Mouse (Mus musculus) MEL (cell line): ENCODE data around the gene Unc5cl. TPM values are rescaled to one million over a fixed set of nuclear protein-coding genes. Genes with fewer than 3 reads are reported as not detected.
A peak's percentile ranks its signal among the peaks of the same experiment; 100 is the strongest.

Source experiments
- DNase-seq: peaks from one replicate; pipeline ENCODE4 v3.0.0; 2011; ENCODE audit warnings: low read depth, low spot score
- H3K27ac ChIP-seq: 2 replicates; pipeline ENCODE4 v1.5.1; 2012; ENCODE audit warnings: low read depth, mild to moderate bottlenecking, control low read depth, low read length, moderate library complexity; ENCODE audit not compliant: control insufficient read depth
- H3K27me3 ChIP-seq, 2 experiments: fragments of 150-350 bp in 1 of 2; sonication (generic) in 1 of 2; 2 replicates each; pipeline ENCODE4 v1.6.1; 2012; ENCODE audit warnings: low read length in 2 of 2, mild to moderate bottlenecking in 2 of 2, improper control_type of control experiment in 1 of 2, moderate library complexity in 1 of 2; ENCODE audit not compliant: insufficient read depth in 2 of 2, control insufficient read depth in 1 of 2
- H3K36me3 ChIP-seq, 2 experiments: 2 replicates each; pipeline ENCODE4 v1.6.1; 2012 to 2014; ENCODE audit warnings: low read length in 2 of 2, improper control_type of control experiment in 1 of 2, inconsistent platforms in 1 of 2, mild to moderate bottlenecking in 1 of 2; ENCODE audit not compliant: insufficient read depth in 2 of 2, control insufficient read depth in 1 of 2
- H3K4me1 ChIP-seq, 2 experiments: fragments of 150-350 bp in 1 of 2; sonication (generic) in 1 of 2; 2 replicates each; pipeline ENCODE4 v1.6.1; 2012; ENCODE audit warnings: low read length in 2 of 2, improper control_type of control experiment in 1 of 2, mild to moderate bottlenecking in 1 of 2; ENCODE audit not compliant: insufficient read depth in 2 of 2, control insufficient read depth in 1 of 2
- H3K4me3 ChIP-seq, 2 experiments: fragments of 150-350 bp in 1 of 2; sonication (generic) in 1 of 2; 2 replicates each; pipeline ENCODE4 v1.5.1; 2012; ENCODE audit warnings: low read depth in 2 of 2, low read length in 2 of 2, mild to moderate bottlenecking in 2 of 2, moderate library complexity in 2 of 2, control low read depth in 1 of 2, improper control_type of control experiment in 1 of 2; ENCODE audit not compliant: control insufficient read depth in 1 of 2, insufficient read depth in 1 of 2
- H3K79me2 ChIP-seq: 2 replicates; pipeline ENCODE4 v1.6.1; 2012; ENCODE audit warnings: mild to moderate bottlenecking, low read length, moderate library complexity; ENCODE audit not compliant: control insufficient read depth, poor library complexity, insufficient read depth
- H3K9ac ChIP-seq: 2 replicates; pipeline ENCODE4 v1.6.1; 2012; ENCODE audit warnings: low read depth, mild to moderate bottlenecking, control low read depth, low read length, moderate library complexity; ENCODE audit not compliant: control insufficient read depth, poor library complexity, severe bottlenecking
- H3K9me3 ChIP-seq: fragments of 150-350 bp; sonication (generic); replicated peaks from 2 replicates; pipeline ENCODE4 v1.6.1; 2012; ENCODE audit warnings: mild to moderate bottlenecking, low read length, improper control_type of control experiment, moderate library complexity; ENCODE audit not compliant: insufficient read depth
- CHD1 ChIP-seq: IDR thresholded peaks from 2 replicates; pipeline ENCODE4 v1.6.1; 2012; ENCODE audit warnings: low read depth, mild to moderate bottlenecking, inconsistent platforms, low read length, improper control_type of control experiment
- CTCF ChIP-seq, 3 experiments: IDR thresholded peaks in 2 of 3; conservative IDR thresholded peaks in 1 of 3; 2 replicates each; pipeline ENCODE4 v1.5.1; 2011 to 2012; ENCODE audit warnings: low read length in 3 of 3, low read depth in 2 of 3, mild to moderate bottlenecking in 2 of 3, improper control_type of control experiment in 1 of 3, inconsistent platforms in 1 of 3, mixed read lengths in 1 of 3, moderate library complexity in 1 of 3; ENCODE audit not compliant: control insufficient read depth in 1 of 3, insufficient read depth in 1 of 3, poor library complexity in 1 of 3, severe bottlenecking in 1 of 3
- ELF1 ChIP-seq: IDR thresholded peaks from 2 replicates; pipeline ENCODE4 v1.6.1; 2014; ENCODE audit warnings: low read depth, mild to moderate bottlenecking, inconsistent platforms, low read length, improper control_type of control experiment, moderate library complexity
- ETS1 ChIP-seq: IDR thresholded peaks from 2 replicates; pipeline ENCODE4 v1.6.1; 2012; ENCODE audit warnings: low read depth, mild to moderate bottlenecking, inconsistent platforms, low read length, improper control_type of control experiment, moderate library complexity
- GABPA ChIP-seq: IDR thresholded peaks from 2 replicates; pipeline ENCODE4 v1.6.1; 2012; ENCODE audit warnings: low read depth, mild to moderate bottlenecking, inconsistent platforms, low read length, improper control_type of control experiment, moderate library complexity
- GATA1 ChIP-seq: IDR thresholded peaks from 2 replicates; pipeline ENCODE4 v1.6.1; 2011; ENCODE audit warnings: low read depth, low read length, improper control_type of control experiment
- JUND ChIP-seq: IDR thresholded peaks from 2 replicates; pipeline ENCODE4 v1.6.1; 2011; ENCODE audit warnings: low read depth, mild to moderate bottlenecking, improper control_type of control experiment, low read length
- KAT2A ChIP-seq: conservative IDR thresholded peaks from 2 replicates; pipeline ENCODE4 v1.6.1; 2012; ENCODE audit warnings: low read depth, low read length, improper control_type of control experiment, inconsistent platforms
- MAFK ChIP-seq: IDR thresholded peaks from 2 replicates; pipeline ENCODE4 v1.6.1; 2011; ENCODE audit warnings: low read depth, mild to moderate bottlenecking, low read length, improper control_type of control experiment, borderline replicate concordance
- MAX ChIP-seq: IDR thresholded peaks from 2 replicates; pipeline ENCODE4 v1.6.1; 2011; ENCODE audit warnings: low read length, improper control_type of control experiment
- MXI1 ChIP-seq: IDR thresholded peaks from 2 replicates; pipeline ENCODE4 v1.6.1; 2011; ENCODE audit warnings: mild to moderate bottlenecking, low read depth, low read length, improper control_type of control experiment
- MYB ChIP-seq: IDR thresholded peaks from 2 replicates; pipeline ENCODE4 v1.6.1; 2011; ENCODE audit warnings: mild to moderate bottlenecking, low read depth, low read length, improper control_type of control experiment
- POLR2AphosphoS2 ChIP-seq: IDR thresholded peaks from 2 replicates; pipeline ENCODE4 v1.6.1; 2011; ENCODE audit warnings: low read length, improper control_type of control experiment
- RAD21 ChIP-seq: IDR thresholded peaks from 2 replicates; pipeline ENCODE4 v1.6.1; 2011; ENCODE audit warnings: mild to moderate bottlenecking, low read depth, low read length, improper control_type of control experiment
- SMC3 ChIP-seq: IDR thresholded peaks from 2 replicates; pipeline ENCODE4 v1.6.1; 2011; ENCODE audit warnings: low read depth, low read length, improper control_type of control experiment
- TCF12 ChIP-seq: IDR thresholded peaks from 2 replicates; pipeline ENCODE4 v1.6.1; 2014; ENCODE audit warnings: low read depth, mild to moderate bottlenecking, inconsistent platforms, low read length, improper control_type of control experiment, moderate library complexity
- USF2 ChIP-seq, 2 experiments: IDR thresholded peaks; 2 replicates each; pipeline ENCODE4 v1.6.1; 2011 to 2012; ENCODE audit warnings: improper control_type of control experiment in 2 of 2, low read length in 2 of 2, borderline replicate concordance in 1 of 2, inconsistent platforms in 1 of 2, low read depth in 1 of 2, mild to moderate bottlenecking in 1 of 2; ENCODE audit not compliant: insufficient read depth in 1 of 2
- ZC3H11A ChIP-seq: IDR thresholded peaks from 2 replicates; pipeline ENCODE4 v1.6.1; 2012; ENCODE audit warnings: low read depth, mild to moderate bottlenecking, inconsistent platforms, low read length, improper control_type of control experiment
- ZKSCAN1 ChIP-seq: IDR thresholded peaks from 2 replicates; pipeline ENCODE4 v1.6.1; 2012; ENCODE audit warnings: low read depth, mild to moderate bottlenecking, inconsistent platforms, low read length, improper control_type of control experiment, moderate library complexity
- ZMIZ1 ChIP-seq: IDR thresholded peaks from 2 replicates; pipeline ENCODE4 v1.6.1; 2012; ENCODE audit warnings: low read depth, mild to moderate bottlenecking, inconsistent platforms, low read length, improper control_type of control experiment, moderate library complexity
- ZNF384 ChIP-seq: IDR thresholded peaks from 2 replicates; pipeline ENCODE4 v1.6.1; 2012; ENCODE audit warnings: low read depth, mild to moderate bottlenecking, inconsistent platforms, low read length, improper control_type of control experiment
- polyA plus RNA-seq, 2 experiments: library from polyadenylated mRNA; stranded (reverse) in 1 of 2; unstranded in 1 of 2; fragments of >175 nt in 1 of 2; fragments of >200 nt in 1 of 2; gene quantifications; 2 replicates each; pipeline versions ENCODE4 v1.2.1 to v1.2.4; 2012; ENCODE audit warnings: low replicate concordance in 2 of 2, low read depth in 1 of 2; ENCODE audit not compliant: insufficient read length in 2 of 2, insufficient read depth in 1 of 2, missing spikeins in 1 of 2
- total RNA-seq: library from RNA; depleted of rRNA; stranded (reverse); fragments of 300-350 nt; gene quantifications from 2 replicates; pipeline ENCODE4 v1.2.3, GENCODE M21; 2012

Unc5cl gene
- total and polyA plus RNA-seq, 3 experiments: 4.7 to 7.7 TPM; not detected in 1

DNA sequence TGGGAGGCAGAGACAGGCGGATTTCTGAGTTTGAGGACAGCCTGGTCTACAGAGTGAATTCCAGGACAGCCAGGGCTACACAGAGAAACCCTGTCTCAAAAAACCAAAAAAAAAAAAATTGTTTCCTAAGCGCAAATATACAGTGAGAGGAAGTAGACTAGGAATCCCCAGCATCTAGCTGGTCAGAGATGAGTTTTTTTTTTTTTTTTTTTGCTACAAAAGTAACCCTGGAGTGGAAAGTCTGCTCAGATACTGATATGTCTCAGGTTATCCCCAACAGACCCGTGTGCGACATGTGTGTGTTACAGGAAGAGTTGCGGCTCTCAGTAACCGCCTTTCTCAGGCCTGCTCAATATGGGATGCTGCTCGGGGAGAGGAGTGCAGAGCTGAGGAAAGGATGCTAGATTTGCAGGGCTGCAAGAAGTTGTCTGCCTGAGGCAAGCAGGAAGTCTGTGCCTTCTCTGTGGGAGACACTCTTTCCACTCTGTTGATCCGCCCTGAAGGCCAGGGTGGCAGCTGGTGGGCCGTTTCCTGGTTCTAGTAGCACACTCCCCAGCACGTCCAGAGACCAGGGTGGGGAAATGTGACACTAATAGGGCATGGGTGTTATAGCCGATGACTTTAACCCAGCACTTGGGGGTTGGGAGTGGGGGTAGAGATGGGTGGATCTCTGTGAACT lies 26.7 kb upstream of the Unc5cl start:
- TF ChIP-seq ZKSCAN1 (no peak), ZNF384 (peak; percentile 74), JUND (no peak), RAD21 (no peak)
- no peaks in the 10 kb centered on the region for H3K9me3 ChIP-seq
- no peak overlapping the region for H3K4me3 ChIP-seq
- DNase-seq: no peak
- peaks cover 0 to 10% of the 10 kb centered on the region in 2 experiments; a peak in 2 of 4 replicates for H3K36me3 ChIP-seq
- peaks cover 10 to 22% of the 10 kb centered on the region in 2 experiments for H3K4me1 ChIP-seq
- no peak overlapping the region for H3K9ac ChIP-seq
- no peaks in the 10 kb centered on the region for H3K79me2 ChIP-seq
- H3K27me3 ChIP-seq: no peaks in the 10 kb centered on the region
- H3K27ac ChIP-seq: no peak overlapping the region

DNA sequence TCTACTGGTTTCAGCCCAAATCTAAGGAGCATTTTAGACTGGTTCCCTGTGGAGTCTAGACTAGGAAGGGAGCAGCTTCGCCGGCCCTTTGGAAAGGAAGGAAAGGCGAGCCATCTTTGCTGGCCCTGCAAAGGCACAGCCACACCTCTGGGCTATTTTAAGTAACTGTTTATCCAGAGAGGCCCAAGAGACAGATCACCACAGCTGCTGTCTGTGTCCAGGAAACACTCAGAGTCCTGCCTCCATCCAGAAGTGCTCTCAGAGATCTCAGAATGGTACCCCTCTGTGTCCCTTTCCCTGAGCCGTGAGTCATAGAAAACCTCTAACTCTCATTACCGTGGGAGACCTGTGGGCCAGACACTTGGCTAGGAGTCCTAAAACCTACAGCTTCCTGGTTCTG lies 24.3 kb upstream of the Unc5cl start:
- peaks cover 8 to 19% of the 10 kb centered on the region in 2 experiments for H3K4me1 ChIP-seq
- H3K9ac ChIP-seq: no peak overlapping the region
- H3K9me3 ChIP-seq: no peaks in the 10 kb centered on the region
- DNase-seq: no peak
- no peak for TF ChIP-seq ZC3H11A
- TF ChIP-seq GABPA: no peak
- TF ChIP-seq GATA1: no peak
- no peak for TF ChIP-seq USF2 (IDR thresholded peaks at IDR 0.05; ENCODE audit: borderline replicate concordance in 1 of 2, insufficient read depth in 1 of 2, low read depth in 1 of 2, low read length in 2 of 2)
- TF ChIP-seq ZMIZ1: no peak
- TF ChIP-seq RAD21: no peak
- no peak for TF ChIP-seq CTCF (IDR thresholded peaks at IDR 0.05 in 2 of 3, conservative IDR thresholded peaks at IDR 0.05 in 1 of 3; ENCODE audit: control insufficient read depth in 1 of 3, insufficient read depth in 1 of 3, low read depth in 2 of 3, low read length in 3 of 3, poor library complexity in 1 of 3, severe bottlenecking in 1 of 3)
- no peak for TF ChIP-seq ETS1
- TF ChIP-seq KAT2A: no peak
- TF ChIP-seq SMC3: no peak
- no peak for TF ChIP-seq POLR2AphosphoS2
- no peak for TF ChIP-seq MAFK
- no peak for TF ChIP-seq ELF1
- no peak for TF ChIP-seq MAX
- no peak for TF ChIP-seq MXI1
- TF ChIP-seq CHD1: no peak
- no peak for TF ChIP-seq ZKSCAN1
- TF ChIP-seq MYB: no peak
- TF ChIP-seq TCF12: no peak
- H3K36me3 ChIP-seq: peaks cover 0 to 6% of the 10 kb centered on the region in 2 experiments; a peak in 1 of 4 replicates
- H3K27ac ChIP-seq: no peak overlapping the region
- H3K27me3 ChIP-seq: no peaks in the 10 kb centered on the region
- H3K4me3 ChIP-seq: no peak overlapping the region
- no peaks in the 10 kb centered on the region for H3K79me2 ChIP-seq
